Mouse (Mus musculus): ENCODE results near the gene Lysmd1.
"Not testable (repeated sequence)": the region's sequence is repeated elsewhere in the genome, so short reads cannot be mapped to it uniquely, and the experiment has no call there.

The Lysmd1 gene

DNA sequence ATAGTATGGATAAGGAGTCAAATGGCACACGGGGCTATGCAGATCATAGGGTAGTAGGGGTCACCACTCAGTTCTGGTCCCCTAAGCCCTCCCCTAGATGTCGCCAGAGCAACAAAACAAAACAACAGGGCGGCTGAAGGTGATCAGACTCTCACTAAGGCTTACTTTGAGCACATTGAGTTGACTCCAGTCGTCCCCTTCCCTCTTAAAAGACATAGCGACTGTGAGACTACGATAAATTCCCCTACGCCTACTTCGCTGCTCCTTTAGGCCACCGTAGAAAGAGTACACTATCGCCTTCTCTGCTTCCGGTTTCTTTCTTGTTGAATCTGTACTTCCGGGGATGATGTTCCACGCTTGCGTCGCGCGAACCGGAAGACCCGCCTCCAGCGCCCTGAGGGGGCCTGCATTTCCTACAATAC, at the start of gene Lysmd1, which contains the start of gene Scnm1:
Lysmd1 (plus strand) TSS at position 409 of the 422 bp plus-strand sequence.
Scnm1 (minus strand) TSS at position 332 of the 422 bp plus-strand sequence.
- peak; percentile 87 to 90 for DNase-seq (ENCODE audit: low spot score in 2 of 2)

DNA sequence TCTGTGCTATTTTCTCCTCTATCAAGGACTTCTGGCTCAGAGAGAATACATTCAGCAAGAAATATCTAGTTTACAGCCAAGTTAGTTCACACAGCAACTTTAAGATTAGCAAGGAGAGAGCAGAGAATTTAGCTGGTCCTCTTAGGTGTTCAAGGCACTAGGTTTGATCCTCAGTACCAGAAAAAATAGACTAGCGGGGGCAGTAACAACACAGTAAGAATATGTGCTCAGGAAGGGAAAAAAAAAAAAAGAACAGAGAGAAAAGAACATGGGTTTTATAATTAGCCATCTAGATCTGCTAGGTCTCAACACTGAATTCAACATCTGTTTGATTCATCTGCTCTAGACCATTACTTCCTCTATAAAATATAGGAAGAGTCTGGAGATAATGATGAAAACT, 45.8 kb upstream of the Lysmd1 start:
- no peak for DNase-seq (ENCODE audit: low spot score in 2 of 2)

DNA sequence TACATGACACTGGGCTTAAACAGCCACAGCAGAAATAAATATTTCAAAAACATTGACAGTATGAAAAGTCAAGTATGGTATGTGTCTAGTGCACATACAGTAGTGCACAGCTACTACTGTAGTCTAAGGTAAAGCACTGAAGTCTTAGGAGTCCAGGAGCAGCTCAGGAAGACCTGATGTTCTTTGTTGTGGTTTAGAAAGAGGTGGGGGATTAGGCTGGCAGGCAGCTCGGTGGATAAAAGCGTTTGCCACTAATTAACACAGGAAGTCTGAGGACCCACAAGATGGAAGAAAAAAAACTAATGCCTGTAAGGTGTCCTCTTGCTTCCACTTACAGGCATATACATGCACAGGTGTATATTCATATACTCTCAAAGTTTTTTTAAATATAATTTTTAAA, 33.0 kb upstream of the Lysmd1 start:
- no peak for DNase-seq (ENCODE audit: low spot score in 2 of 2)

DNA sequence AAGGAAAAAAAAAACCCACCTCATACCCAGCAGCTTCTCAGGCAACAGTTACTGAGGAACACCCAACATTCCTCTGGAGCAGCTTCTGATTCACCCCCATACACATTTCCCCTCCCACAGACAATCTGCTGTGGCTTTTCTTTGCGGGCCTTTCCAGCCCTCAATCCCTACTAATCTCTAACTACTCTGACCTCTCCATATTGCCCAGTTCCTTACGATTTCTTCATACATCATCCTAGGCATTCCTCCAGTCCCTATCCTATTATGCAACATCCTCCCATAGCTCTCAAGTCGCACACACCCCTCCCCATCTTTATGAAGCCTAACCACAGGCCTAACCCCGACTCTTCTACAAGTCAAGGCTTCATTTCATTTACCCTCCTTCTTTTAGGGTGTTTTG, 28.8 kb upstream of the Lysmd1 start:
- DNase-seq (ENCODE audit: low spot score in 2 of 2): no peak

DNA sequence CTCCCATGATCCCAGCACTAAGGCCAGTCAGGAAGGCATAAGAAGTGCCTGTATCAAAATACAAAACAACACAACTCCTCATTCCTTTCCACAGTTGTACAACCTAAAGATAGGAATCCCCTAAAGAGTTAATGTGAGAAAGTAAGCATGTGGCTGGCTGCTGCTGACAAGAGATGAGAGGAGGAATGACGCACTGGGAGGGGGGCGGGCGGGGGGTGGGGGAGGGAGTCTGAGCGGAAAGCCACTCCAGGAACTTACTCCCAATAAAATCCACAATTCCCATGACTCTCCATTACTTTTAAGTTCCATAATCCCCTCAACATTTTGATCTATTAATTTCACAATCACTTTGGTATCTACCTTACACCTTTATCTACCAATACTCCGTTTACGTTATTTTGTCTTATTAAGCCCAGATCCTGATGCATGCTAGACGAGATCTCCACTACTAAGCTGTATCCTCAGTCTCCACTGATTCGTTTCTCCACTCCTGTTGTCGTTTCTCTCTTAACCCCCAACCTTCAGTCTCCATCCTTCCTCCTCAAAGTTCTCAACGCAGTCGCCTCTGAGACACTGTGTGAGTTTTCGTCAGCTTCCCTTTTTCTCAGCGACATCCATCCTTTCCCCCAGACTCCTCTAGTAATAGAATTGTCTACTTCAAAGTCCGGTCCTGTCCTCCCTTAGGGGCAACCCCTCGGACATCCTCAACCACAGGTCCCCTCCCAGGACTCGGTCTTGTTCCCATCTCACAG, 28.1 kb upstream of the Lysmd1 start:
- no peak for DNase-seq (ENCODE audit: low spot score in 2 of 2)

DNA sequence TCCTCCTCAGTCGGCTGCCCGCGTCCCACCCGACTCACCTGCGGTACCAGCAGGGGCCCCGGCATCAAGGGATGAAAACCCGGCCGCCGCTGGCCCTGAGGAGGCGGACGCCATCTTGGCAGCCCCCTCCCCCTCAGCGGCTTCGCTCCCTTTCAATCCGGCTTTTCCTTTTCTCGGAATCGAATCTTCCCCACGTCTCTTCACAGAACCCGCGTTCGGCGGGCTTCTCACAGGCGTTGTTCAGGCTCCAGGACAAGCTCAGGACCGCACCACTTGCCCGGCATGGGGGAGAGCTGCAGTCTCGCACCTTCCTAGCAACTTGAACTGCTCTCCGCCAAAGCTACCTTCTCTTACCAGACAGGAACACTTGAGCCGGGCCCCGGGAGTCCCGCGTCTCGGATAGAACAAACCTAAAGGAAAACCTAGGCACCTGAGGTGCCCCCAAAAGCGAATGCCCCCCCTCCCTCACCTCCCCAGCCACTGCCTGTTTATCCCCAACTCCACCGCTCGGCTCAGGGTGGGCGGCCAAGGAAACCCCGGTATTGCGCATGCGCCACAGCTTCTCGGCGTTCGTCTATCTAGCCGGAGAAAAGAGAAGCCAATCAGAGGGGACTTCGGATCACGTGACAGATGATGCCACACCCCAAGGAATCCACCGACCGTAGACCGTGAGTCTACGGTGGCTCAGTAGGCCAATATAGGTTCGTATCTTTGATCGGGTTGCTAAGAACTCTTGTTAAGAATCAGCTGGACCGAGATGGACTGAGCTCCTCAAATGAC, 27.4 kb upstream of the Lysmd1 start, which contains the start of gene Pip5k1a:
Pip5k1a (minus strand) TSS at position 593 of the 780 bp plus-strand sequence.
- DNase-seq (ENCODE audit: low spot score in 2 of 2): peak; percentile 96 to 98

DNA sequence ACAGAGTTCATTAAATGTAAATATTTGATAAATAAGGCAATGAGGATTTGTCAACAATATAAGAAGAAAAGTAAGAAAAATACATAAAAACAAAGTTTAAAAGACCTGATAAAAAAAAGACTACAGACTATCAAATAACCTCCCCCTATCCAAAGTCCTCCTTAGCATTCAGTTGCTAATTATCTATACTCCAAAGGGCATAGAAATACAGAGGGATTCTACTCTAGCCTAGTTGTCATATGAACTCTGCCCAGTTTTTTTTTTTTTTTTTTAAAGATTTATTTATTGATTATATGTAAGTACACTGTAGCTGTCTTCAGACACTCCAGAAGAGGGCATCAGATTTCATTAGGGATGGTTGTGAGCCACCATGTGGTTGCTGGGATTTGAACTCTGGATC, 26.6 kb upstream of the Lysmd1 start:
- DNase-seq (ENCODE audit: low spot score in 2 of 2): not testable (repeated sequence)

DNA sequence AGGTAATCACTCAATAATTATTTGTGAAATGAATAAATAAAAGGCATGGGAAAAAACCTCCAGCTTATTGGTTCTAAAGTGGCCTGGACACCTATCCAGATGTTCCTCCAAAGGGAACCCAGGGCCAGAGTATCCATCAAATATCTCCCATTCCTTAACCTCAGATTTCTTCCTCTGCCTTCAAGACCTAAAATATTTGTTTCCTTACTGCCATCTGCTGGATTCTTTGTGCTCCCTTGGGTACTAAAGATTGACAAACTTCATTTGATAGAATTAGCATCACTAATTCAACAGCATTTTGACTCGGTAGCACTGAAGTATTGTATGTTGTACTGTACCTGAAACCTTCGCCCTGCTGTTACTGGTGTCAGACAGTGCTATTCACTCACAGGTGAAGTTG, 26.0 kb upstream of the Lysmd1 start:
- DNase-seq (ENCODE audit: low spot score in 2 of 2): no peak

DNA sequence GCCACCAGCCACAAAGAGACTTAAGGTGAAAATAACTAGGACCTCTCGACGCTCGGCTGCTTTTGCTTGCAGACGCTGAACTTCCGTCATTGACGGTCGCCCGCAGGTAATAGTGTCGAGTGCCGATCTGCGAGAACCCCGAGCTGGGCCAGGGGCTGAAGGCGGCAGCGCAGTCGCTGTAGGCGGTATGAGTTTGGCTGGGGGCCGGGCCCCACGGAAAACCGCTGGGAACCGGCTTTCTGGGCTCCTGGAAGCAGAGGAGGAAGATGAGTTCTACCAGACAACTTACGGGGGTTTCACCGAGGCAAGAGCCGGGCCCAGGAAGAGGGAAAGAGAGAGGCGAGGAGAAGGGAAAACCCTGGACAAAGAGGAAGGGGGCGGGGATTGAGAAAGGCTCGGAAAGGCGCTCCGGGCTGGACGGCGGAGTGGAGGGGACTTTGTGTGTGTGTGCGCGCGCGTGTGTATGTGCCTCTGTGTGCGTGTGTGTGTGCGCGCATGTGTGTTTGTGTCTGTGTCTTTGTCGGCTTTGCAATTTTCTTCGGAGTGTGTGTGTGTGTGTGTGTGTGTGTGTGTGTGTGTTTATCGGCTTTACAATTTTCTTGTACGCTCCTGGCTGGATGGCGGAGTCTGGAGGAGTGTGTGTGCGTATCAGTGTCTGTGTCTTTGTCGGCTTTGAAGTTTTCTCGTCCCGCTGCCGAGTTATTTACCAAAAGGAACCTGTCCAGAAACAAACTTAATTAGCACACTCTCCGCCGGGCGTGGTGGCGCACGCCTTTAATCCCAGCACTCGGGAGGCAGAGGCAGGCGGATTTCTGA, 22.8 kb upstream of the Lysmd1 start, which contains the start of gene Vps72:
Vps72 (plus strand) TSS at position 112 of the 816 bp plus-strand sequence.
- DNase-seq (ENCODE audit: low spot score in 2 of 2): peak; percentile 86 to 91

DNA sequence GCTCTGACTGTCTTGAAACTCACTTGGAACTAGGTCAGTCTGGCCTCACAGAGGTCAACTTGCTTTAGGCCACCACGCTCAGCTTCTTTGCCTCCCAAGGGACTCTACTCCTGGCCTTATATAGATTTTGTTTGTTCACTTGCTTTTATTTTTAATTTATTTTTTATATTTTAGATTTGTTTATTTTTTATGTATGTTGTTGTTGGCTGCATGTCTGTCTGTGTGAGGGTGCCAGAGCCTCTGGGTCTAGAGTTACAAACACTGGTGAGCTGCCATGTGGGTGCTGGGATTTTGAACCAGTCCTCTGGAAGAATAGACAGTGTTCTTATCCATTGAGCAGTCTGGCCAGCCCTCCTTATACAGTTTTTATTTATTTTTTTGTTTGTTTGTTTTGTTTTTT, 21.1 kb upstream of the Lysmd1 start:
- DNase-seq (ENCODE audit: low spot score in 2 of 2): no peak

DNA sequence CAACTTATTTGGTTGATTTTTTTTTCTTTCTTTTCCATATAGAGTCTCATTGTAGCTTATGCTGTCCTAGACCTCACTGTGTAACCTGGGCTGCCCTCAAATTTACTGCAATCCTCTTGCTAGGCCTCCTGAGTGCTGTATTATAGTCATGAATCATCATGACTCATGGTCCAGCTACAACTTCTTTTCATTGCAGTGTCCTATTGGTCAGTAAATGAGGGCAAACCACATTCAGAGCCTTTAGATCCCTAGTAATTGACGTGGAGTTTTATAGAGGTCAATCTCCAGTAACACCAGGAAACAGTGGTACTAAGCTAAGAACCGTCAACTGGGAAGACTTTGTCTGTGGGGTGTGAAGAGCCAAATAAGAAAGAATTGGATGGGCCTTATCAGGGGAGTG, 16.1 kb upstream of the Lysmd1 start:
- no peak for DNase-seq (ENCODE audit: low spot score in 2 of 2)

DNA sequence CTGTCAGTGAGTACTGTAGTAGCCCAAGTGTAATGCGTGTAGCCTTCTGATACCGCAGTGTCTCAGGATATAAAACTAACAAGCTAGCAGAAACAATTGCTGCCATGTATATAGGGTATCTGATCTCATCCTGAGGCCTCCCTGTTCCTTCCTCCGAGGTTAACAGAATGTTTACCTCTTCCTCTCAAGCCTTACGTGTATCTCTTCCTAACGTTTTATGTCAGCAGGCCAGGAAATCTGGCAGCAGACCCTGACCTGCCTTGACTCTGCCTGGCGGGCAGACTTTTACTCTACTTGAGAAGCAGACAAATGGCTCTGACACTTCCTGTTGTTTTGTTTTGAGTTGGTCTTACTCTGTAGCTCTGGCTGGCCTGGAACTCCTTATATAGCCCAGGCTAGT, 12.3 kb upstream of the Lysmd1 start:
- DNase-seq (ENCODE audit: low spot score in 2 of 2): no peak

DNA sequence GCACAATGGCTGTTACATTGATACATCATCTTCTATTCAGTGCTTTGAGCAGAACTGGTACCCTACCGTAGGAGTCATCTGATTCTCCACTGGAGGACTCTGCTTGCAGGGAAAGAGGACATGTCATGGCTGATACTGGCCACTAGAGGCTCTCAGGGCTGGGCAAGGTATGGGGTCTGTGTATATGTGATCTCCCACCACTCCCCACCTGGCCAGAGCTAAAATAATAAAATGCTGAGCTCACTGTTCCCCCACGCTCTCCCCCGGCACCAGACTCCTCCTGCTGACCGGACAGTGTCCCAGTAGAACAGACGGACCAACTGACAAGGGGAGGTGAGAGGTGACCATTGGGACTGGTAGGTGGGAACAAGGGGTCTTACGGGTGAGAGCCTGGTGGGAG, 9.6 kb upstream of the Lysmd1 start, which contains the start of gene Tmod4:
Tmod4 (plus strand) TSS at position 231 of the 400 bp plus-strand sequence.
- no peak for DNase-seq (ENCODE audit: low spot score in 2 of 2)

DNA sequence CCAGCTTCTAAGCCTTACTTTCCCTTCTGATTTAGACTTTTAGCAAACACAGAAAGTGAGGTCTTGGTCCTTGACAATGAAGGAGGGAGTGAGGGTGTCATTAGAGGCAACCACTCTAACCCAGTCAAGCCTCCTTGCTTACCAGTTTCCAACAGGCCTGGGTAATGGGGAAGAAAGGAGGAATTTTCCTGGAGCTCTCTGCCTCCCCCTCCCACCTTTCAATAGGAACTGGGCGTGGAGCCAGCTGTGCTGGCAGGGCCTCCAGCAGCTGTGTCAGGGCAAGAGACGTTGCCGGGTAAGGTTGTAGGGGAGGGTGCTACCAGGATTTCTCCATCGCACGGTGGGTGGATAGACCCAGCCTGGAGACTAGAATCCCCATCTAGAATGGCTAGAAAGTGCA, 8.9 kb upstream of the Lysmd1 start:
- no peak for DNase-seq (ENCODE audit: low spot score in 2 of 2)

DNA sequence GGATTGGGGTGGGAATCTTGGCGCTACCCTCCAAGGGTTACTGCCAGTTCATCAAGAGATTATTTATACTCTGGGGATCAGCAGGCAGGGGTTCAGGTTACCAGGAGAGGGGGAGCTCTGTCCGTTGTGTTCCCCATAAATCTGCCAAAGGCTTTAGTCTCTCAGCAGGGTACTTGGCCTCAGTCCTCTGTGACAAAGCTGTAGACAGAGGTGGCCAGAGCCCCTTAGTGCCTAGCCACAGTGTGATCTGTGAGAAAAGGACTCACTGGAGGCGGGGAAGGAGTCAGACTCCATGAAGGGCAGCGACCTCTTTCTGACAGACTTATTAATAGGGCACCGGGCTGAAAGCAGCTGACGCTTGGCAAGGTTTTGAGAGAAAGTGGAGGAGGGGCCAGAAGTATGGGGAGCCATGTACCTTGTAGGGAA, 4.6 kb upstream of the Lysmd1 start:
- no peak for DNase-seq (ENCODE audit: low spot score in 2 of 2)

DNA sequence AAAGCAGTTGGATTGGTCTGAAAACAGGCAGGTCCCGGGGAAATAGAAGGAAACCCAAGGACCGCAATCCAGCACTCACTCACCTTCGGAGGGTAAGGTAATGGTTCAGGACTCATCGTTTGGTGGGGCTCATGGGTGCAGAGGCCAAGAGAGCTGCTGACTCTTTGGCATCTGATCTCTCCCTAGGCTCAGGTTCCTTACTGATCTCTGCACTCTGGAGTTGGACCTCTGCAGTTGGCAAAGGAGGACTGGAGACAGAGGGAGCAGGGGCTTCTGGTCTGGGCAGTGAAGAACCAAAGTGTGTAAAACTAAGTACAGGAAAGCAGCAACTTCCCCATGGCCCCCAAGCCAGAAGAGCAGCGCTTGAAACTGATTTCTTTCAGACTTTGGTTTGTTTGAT, 3.8 kb upstream of the Lysmd1 start:
- no peak for DNase-seq (ENCODE audit: low spot score in 2 of 2)

DNA sequence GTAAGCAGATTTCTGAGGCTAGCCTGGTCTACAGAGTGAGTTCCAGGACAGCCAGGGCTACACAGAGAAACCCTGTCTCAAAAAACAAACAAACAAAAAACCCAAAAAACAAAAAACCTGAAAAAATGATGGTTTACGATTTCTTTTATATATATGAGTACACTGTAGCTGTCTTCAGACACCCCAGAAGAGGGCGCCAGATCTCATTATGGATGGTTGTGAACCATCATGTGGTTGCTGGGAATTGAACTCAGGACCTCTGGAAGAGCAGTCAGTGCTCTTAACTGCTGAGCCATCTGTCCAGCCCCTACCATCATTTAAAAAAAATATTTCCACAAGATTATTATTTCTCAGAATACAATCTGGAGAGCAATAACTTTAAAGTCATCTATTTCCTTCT, 1.5 kb upstream of the Lysmd1 start:
- not testable (repeated sequence) for DNase-seq (ENCODE audit: low spot score in 2 of 2)

DNA sequence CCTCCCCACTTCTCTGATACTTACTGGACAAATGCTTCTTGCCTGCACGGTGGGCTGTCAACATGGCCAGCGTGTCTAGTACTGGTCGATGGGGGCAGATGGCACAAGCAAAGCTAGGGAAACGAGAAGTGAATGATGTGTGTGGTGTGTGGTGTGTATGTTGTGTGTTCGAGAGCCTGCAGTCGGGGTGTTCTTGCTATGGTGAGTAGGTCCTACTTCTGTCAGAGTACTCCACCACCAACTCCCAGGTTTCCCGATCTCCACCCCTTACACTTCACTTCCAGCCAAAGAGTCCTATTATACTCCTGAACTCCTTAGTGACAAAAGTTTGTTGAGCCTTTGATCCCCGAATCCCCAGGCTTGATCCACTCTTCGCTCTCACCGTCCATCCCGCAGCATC, 712 bp upstream of the Lysmd1 start:
- DNase-seq (ENCODE audit: low spot score in 2 of 2): peak in 1 of 2 experiments; percentile 66

DNA sequence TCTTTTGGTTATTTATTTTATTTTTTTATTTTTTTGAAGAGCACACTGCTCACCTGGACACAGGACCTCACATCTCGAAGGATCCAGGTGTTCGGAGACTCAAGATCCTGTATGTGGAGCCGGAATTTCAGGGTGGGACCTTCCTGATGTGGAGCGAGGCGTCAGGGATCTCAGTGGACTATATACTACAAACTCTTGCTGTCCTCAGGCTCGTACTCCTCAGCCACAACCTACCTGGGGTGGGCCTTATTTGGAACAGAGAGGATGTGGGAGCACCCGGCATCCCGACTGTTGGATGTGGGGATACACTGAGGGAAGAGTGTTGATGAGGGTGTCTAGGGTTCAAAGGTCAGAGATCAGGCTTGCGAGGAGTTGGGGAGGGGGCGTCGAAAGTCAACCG, 245 bp downstream of the Lysmd1 start:
- DNase-seq (ENCODE audit: low spot score in 2 of 2): not testable (repeated sequence)

DNA sequence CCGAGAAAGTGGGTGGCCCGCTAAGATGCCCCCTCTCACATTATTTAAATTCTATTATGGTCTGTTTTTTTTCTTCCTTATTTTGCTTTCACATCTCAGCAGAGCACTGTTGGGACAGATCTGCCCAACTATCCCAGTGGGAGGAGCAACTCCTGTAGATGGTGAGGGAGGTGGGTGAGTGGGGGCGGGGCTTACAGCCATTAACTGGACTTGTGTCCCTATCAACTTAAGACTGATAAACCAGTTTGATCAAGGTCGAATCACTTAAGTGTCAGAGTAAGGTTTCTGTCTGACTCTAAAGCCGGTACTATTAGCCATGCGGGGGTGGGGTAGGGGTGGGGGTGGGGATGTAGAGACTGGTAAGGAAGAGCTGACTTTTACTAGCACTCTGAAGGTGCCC, 1.1 kb downstream of the Lysmd1 start:
- DNase-seq (ENCODE audit: low spot score in 2 of 2): peak; percentile 69 to 78

DNA sequence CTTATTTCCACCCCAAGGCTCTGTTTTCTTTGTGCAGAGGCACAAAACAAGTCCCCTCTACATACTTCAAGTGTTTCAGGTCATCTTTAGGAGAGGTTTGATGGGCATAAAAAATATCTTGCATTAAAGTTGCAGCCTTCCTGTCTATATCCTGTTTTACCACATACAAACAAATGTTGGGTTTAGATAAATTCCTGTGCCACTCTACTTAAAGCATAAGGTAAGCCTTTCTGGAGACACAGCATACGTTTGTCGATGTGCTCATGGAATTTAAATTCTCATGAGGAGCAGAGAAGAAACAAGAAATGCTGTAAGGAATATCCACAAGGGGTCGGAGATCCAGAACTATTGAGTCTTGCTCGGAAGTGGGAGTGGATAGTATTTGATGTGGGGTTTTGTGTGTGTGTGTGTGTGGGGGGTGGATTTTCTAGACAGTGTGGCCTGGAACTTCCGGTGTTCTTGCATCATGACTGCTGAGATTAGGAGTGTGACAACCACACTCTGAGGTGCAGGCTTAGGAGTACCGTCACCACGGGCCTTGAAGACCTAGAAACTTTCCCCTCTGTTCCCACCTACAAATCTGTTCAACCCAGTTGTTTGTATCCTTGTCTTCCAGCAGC, 1.7 kb downstream of the Lysmd1 start:
- DNase-seq (ENCODE audit: low spot score in 2 of 2): peak in 1 of 2 experiments; percentile 60
